Mouse (Mus musculus) thymus, adult 18-20 months (tissue): ENCODE data around the gene Mycl.

Experiments used
- DNase-seq, 2 experiments: peaks; one replicate each; pipeline ENCODE4 v3.0.0; 2022; ENCODE audit warnings: mixed read lengths in 2 of 2

Gene Mycl

GRCm38 (mm10) chr4:122995404-122996220 is at the start of gene Mycl:
TSS of gene Mycl (plus strand) at chr4:122995652.
- DNase-seq = peak; percentile 71 to 72

- no peak for DNase-seq
Measured at GRCm38 (mm10) chr4:122947223-122947622, 48.2 kb upstream of the Mycl start.

DNA sequence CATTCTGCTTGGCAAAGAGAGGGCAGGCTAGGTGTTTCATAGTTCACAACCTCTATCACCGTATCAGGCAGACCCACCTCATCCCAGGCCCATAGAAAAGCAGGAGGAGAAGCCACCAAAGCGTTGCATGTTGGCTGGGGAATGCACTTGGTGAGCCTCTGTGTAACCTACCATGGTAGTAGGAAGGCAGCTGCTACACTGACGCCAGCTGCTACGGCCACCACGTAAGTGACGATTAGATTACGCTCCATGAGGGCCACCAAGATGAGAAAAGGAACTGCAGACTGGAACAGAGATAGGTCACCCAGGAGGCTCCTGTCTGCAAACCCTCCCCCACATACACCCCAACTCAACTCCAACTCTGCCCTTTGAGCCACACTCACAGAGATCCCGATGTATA is 46.4 kb upstream of the Mycl start:
- no peak for DNase-seq

GRCm38 (mm10) chr4:122954680-122955411 is 40.6 kb upstream of the Mycl start:
- DNase-seq = no peak

GRCm38 (mm10) chr4:122955412-122956136 is 39.9 kb upstream of the Mycl start:
- peak; percentile 84 to 87 for DNase-seq

- DNase-seq = no peak
Measured at GRCm38 (mm10) chr4:122956301-122956700, 39.2 kb upstream of the Mycl start.

DNA sequence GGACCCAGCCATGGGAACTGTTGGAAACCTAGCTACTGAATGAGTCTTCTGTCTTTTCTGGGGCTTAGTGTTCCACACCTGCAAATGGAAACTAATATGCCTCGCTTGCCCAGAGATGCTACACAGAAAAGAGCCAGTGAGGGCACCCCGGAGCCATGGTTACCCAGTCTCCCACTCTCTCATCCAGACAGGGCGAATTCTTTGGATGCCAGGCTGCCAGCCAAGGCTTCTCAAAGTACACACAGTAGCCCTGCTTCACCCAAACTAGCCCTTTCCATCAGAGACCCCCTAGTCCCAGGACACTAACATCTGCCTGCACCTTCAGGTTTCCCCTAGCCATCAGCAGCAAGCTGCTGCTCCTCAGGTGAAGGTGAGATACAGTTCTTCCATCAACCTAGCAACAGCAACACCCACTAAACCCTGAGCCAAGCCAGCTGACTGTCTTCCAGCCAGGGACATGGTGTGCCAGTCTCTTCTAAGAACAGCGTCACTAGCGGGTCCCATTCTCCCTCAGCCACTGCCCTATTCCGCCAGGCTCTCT is 36.9 kb upstream of the Mycl start:
- DNase-seq = no peak

DNA sequence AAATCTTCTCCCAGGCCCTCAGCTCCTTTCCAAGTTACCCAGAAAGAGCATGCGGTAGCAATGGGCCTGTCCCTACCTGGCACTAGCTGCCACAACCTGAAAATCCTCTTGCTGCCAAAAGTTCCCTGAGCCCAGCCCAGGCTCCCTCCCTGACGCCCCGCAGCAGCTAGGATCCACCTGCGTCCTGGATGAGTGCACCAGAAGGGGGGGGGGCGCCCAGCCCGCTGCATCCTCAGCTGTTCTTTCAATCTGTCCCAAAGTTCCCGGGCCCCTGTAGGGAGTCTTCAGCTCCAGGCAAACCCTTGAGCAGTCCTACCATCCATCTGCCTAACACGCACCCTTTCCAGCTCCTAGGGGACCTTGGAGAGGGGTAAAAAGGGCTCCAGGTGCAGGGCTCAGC is 35.6 kb upstream of the Mycl start:
- no peak for DNase-seq

DNA sequence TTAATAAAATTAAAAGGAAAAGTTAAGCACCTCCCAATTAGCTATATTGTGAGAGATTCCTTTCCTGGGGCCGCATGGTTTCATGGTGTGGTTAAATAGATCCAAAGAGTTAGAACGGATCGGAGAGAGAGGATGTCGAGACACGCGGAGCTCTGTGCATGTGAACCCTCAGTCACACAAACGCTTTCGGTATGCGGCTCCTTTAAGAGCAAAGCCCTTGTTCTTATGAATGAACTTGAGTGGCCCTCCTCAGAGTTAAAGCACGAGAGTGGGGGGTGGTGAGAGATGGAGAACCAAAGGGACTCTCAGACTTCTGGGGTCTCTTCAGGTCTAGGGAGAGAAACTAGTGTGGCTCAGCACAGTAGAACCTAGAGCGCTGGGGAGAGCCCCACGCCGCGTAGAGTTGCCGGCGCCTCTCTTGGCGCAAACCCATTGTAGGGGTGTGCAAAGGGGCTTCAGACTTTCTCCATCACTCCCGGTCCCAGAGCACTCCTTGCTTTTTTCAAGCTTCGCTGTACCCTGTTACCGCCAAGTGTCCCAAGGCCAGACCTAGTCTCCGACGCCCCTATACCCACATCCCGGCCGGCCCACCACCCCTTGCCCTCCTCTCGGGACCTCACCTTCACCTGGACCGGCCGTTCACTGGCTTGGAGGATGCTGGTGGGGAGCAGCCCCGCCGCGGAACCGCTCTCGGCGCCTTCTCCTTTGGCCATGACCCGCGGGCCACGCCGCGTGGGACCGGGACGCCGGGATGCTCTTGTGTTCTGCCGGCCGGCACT is 34.9 kb upstream of the Mycl start:
- DNase-seq = no peak

DNA sequence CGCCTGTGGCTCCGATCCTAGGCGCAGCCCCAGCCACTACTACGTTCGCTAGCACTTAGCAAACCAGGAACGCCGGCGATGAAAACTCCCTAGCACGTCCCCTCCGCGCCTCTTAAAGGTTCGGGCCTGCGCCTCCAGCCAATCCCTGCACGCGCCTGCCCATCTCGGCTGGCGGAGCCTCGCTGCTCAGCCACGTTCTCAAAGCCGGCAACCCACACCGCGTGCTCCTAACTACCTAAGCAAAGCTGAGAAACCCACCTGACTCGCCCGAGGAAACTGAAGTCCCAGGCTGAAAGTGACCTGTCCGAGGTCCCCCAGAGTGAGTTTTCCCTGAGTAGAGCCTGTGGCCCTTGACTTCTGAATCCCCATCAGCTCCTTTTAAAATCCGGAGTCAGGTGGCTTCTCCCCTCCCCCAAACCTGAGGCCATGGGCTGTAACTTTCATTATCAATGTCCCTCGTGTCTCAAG is 34.3 kb upstream of the Mycl start, which contains the start of gene Mfsd2a:
Gene Mfsd2a, minus strand, starts transcription at position 89 of the 468 bp plus-strand sequence.
- DNase-seq = peak; percentile 28 to 36

DNA sequence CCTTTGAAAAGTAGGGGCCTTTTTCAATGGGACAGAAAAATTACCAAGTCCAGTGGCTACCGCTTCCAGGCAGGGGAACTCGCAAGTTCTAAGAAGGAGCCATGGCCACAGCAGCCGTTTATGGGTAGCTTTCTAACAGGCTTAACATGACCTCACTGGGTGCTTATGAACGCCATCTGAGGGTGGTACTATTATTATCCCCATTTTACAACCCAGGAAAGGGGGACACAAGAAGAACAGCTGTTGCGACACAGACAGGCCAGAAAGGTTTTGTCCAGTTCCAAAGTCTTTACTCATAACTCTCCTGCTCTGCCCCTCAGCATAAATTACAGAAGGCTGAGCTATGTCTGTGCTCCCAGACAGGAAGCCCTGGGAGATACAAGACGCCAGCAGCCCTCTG is 33.9 kb upstream of the Mycl start:
- DNase-seq = no peak

GRCm38 (mm10) chr4:122962751-122963150 is 32.7 kb upstream of the Mycl start:
- DNase-seq = no peak

DNA sequence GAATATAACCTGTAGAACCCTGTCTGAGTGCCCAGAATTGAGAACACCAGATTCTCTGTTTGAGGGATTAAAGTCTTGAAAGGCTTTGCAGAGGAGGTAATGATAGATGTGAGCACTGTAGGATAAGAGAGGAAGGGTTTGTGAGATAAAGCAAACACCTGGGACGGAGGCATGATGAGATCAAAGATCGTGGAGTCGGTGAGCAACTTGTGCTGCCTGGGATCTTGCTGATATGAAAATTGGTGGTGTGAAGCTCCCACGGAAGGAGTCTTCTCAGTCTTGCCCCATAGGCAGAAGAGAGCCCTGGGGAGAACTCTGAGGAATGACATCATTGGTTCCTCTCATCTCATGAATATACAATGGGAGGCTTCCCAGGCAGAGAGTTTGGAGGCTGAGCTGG is 27.3 kb upstream of the Mycl start:
- no peak for DNase-seq

- no peak for DNase-seq
Measured at GRCm38 (mm10) chr4:122971191-122971590, 24.3 kb upstream of the Mycl start.

DNA sequence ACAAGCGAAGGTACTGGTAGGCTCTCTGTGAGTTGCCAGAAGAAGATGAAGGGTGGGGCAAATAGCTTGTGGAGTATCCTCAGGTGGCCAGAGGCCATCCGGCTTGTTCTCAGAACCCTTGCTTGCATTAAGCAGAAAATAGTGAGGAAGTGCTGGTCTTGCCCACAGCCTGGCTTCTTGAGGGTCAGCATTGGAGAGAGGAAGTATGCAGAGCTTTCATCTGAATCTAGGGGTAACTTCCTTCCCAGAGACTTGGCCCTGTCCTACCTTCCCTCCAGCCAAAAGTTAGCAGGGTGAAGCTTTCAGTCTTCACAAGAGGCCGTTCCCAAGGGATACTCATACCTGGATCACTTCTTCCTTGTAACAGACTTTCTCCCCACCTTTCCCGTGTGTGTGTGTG is 23.8 kb upstream of the Mycl start:
- DNase-seq = no peak

GRCm38 (mm10) chr4:122972056-122972455 is 23.4 kb upstream of the Mycl start:
- DNase-seq = no peak

- no peak for DNase-seq
Measured at GRCm38 (mm10) chr4:122974976-122975520, 20.4 kb upstream of the Mycl start.

GRCm38 (mm10) chr4:122976885-122977284 is 18.6 kb upstream of the Mycl start:
- no peak for DNase-seq

- DNase-seq = no peak
Measured at GRCm38 (mm10) chr4:122978850-122979249, 16.6 kb upstream of the Mycl start.

DNA sequence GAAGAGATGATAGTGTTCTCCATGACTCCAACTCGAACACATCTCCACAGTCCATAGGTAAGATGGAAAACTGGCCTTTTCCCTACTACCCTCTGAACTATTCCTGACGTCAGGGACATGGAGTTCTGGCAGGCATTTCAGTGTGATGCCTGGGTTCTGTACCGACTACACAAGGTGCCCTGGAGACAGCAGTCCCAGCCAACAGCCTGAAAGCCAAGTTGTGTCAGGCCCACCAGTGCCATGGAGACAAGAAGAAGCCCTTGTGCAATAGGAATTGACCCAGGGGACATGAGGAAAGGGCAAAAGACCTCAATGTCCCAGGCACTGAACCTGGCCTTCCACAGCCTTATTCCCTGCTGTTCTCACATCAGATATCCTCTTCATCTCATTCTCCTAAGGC is 15.6 kb upstream of the Mycl start:
- DNase-seq = no peak

GRCm38 (mm10) chr4:122980684-122981083 is 14.8 kb upstream of the Mycl start:
- DNase-seq = no peak

DNA sequence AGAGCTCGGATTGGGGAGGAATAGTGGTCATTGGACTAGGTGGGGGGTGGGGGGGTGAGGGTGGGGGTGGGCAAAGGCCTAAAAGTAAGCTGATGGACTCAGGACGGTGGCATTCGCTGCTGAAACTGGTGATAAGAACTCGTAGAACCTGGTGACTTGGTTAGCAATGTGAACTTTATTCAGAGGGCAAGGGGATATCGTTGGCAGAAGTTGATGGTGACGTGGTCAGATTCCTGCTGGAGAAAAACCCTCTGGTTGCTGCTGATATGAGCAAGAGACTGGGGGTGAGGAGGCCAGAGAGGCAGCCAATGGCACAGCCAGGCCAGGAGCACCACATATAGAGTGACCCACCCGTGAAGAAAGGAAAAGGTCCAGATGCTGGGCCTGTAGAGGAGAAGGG is 14.2 kb upstream of the Mycl start:
- no peak for DNase-seq
